Mouse (Mus musculus): ENCODE measurements at regions not wholly inside any gene's neighbourhood (a gene's known extent, or its start where the extent isn't known, plus 50 kb on each side); places are given as distances from the start of the nearest gene placed in this dataset.

- TF ChIP-seq POLR2A (IDR thresholded peaks at IDR 0.05; ENCODE audit: insufficient read depth, low read depth, low read length), result no peak
- no peak for TF ChIP-seq CTCF (IDR thresholded peaks at IDR 0.05; ENCODE audit: insufficient read depth, low read depth, low read length)
- H3K27ac ChIP-seq (ENCODE audit: insufficient read depth, low read depth, low read length), result no peak overlapping the region
- peaks cover 10% of the 10 kb centered on the region for H3K4me1 ChIP-seq (ENCODE audit: control insufficient read depth, insufficient read depth, low read length)
- no peak overlapping the region for H3K4me3 ChIP-seq (ENCODE audit: insufficient read depth, low read depth, low read length)
- WGBS, result 90% methylated on average over 15 of the region's 15 CpGs
Measured at GRCm38 (mm10) chr2:180390216-180390996, 55.9 kb upstream of the Gata5 start.

GRCm38 (mm10) chr2:180389486-180389885, 55.0 kb upstream of the Gata5 start:
- H3K4me1 ChIP-seq (ENCODE audit: control insufficient read depth, insufficient read depth, low read length), result peaks cover 10% of the 10 kb centered on the region
- TF ChIP-seq CTCF (IDR thresholded peaks at IDR 0.05; ENCODE audit: insufficient read depth, low read depth, low read length) (no peak), POLR2A (IDR thresholded peaks at IDR 0.05; ENCODE audit: insufficient read depth, low read depth, low read length) (no peak)
- no peak overlapping the region for H3K27ac ChIP-seq (ENCODE audit: insufficient read depth, low read depth, low read length)
- WGBS, result 57% methylated on average over 2 of the region's 2 CpGs
- H3K4me3 ChIP-seq (ENCODE audit: insufficient read depth, low read depth, low read length), result no peak overlapping the region

GRCm38 (mm10) chr2:180389013-180389412, 54.5 kb upstream of the Gata5 start:
- no peak overlapping the region for H3K4me3 ChIP-seq (ENCODE audit: insufficient read depth, low read depth, low read length)
- peaks cover 10% of the 10 kb centered on the region for H3K4me1 ChIP-seq (ENCODE audit: control insufficient read depth, insufficient read depth, low read length)
- WGBS, result 64% methylated on average over 12 of the region's 12 CpGs
- H3K27ac ChIP-seq (ENCODE audit: insufficient read depth, low read depth, low read length), result no peak overlapping the region
- TF ChIP-seq POLR2A (IDR thresholded peaks at IDR 0.05; ENCODE audit: insufficient read depth, low read depth, low read length), result no peak
- TF ChIP-seq CTCF (IDR thresholded peaks at IDR 0.05; ENCODE audit: insufficient read depth, low read depth, low read length), result no peak

GRCm38 (mm10) chr2:180388122-180388521, 53.6 kb upstream of the Gata5 start:
- TF ChIP-seq POLR2A (IDR thresholded peaks at IDR 0.05; ENCODE audit: insufficient read depth, low read depth, low read length) (no peak), CTCF (IDR thresholded peaks at IDR 0.05; ENCODE audit: insufficient read depth, low read depth, low read length) (no peak)
- Histone ChIP-seq H3K4me1 (ENCODE audit: control insufficient read depth, insufficient read depth, low read length) (peaks cover 10% of the 10 kb centered on the region), H3K4me3 (ENCODE audit: insufficient read depth, low read depth, low read length) (no peak overlapping the region), H3K27ac (ENCODE audit: insufficient read depth, low read depth, low read length) (no peak overlapping the region)
- WGBS, result 82% methylated on average over 5 of the region's 5 CpGs

GRCm38 (mm10) chr2:180387305-180387704, 52.8 kb upstream of the Gata5 start:
- Histone ChIP-seq H3K4me1 (ENCODE audit: control insufficient read depth, insufficient read depth, low read length) (peaks cover 7% of the 10 kb centered on the region), H3K27ac (ENCODE audit: insufficient read depth, low read depth, low read length) (no peak overlapping the region), H3K4me3 (ENCODE audit: insufficient read depth, low read depth, low read length) (no peak overlapping the region)
- 71% methylated on average over 2 of the region's 2 CpGs for WGBS
- TF ChIP-seq CTCF (IDR thresholded peaks at IDR 0.05; ENCODE audit: insufficient read depth, low read depth, low read length), result no peak
- no peak for TF ChIP-seq POLR2A (IDR thresholded peaks at IDR 0.05; ENCODE audit: insufficient read depth, low read depth, low read length)

- under 1% methylated on average over 33 of the region's 35 CpGs for WGBS
- TF ChIP-seq CTCF (IDR thresholded peaks at IDR 0.05; ENCODE audit: insufficient read depth, low read depth, low read length) (no peak), POLR2A (IDR thresholded peaks at IDR 0.05; ENCODE audit: insufficient read depth, low read depth, low read length) (no peak)
- H3K27ac ChIP-seq (ENCODE audit: insufficient read depth, low read depth, low read length), result no peak overlapping the region
Measured at GRCm38 (mm10) chr2:180385967-180386688, 51.6 kb upstream of the Gata5 start.

GRCm38 (mm10) chr2:180385231-180385895, 50.9 kb upstream of the Gata5 start:
- peaks cover 7% of the 10 kb centered on the region for H3K4me1 ChIP-seq (ENCODE audit: control insufficient read depth, insufficient read depth, low read length)
- H3K27ac ChIP-seq (ENCODE audit: insufficient read depth, low read depth, low read length), result no peak overlapping the region
- peak overlapping the region; percentile 50; the same call in 1 of the 2 replicates for H3K4me3 ChIP-seq (ENCODE audit: insufficient read depth, low read depth, low read length)
- TF ChIP-seq POLR2A (IDR thresholded peaks at IDR 0.05; ENCODE audit: insufficient read depth, low read depth, low read length) (no peak), CTCF (IDR thresholded peaks at IDR 0.05; ENCODE audit: insufficient read depth, low read depth, low read length) (no peak)
- 13% methylated on average over 26 of the region's 26 CpGs for WGBS

More at GRCm38 (mm10) chr2:180385967-180386688, 51.6 kb upstream of the Gata5 start:
- Histone ChIP-seq H3K4me1 (ENCODE audit: control insufficient read depth, insufficient read depth, low read length) (peaks cover 7% of the 10 kb centered on the region), H3K4me3 (ENCODE audit: insufficient read depth, low read depth, low read length) (peak overlapping the region; percentile 50)
